Mouse (Mus musculus) intestine, postnatal 0 days (tissue): Measurements from ENCODE around the gene Rpl10l. TPM values are rescaled to one million over a fixed set of nuclear protein-coding genes. Genes with fewer than 3 reads are reported as not detected.

Experiments
- ATAC-seq: fragments of 200-750 bp; cut with Nextera tagmentation; 2 replicates; pipeline ENCODE4 v1.8.0; 2017; ENCODE audit warnings: mild to moderate bottlenecking, moderate TSS enrichment, moderate library complexity
- H3K27ac ChIP-seq: fragments of 300-500 bp; sonication (generic); 2 replicates; pipeline ENCODE4 v1.5.1; 2014; ENCODE audit warnings: mild to moderate bottlenecking, low read depth, low read length, moderate library complexity
- H3K27me3 ChIP-seq: fragments of 300-500 bp; sonication (generic); replicated peaks from 2 replicates; pipeline ENCODE4 v1.6.1; 2014; ENCODE audit warnings: low read length, mixed read lengths; ENCODE audit not compliant: control insufficient read depth, insufficient read depth
- H3K36me3 ChIP-seq: fragments of 300-500 bp; sonication (generic); 2 replicates; pipeline ENCODE4 v1.6.1; 2014; ENCODE audit warnings: mild to moderate bottlenecking, moderate library complexity; ENCODE audit not compliant: control insufficient read depth, insufficient read depth
- H3K4me1 ChIP-seq: fragments of 300-500 bp; sonication (generic); replicated peaks from 2 replicates; pipeline ENCODE4 v1.6.1; 2014; ENCODE audit warnings: antibody characterized with exemption, low read length, mixed read lengths; ENCODE audit not compliant: control insufficient read depth, insufficient read depth
- H3K4me2 ChIP-seq: fragments of 300-500 bp; sonication (generic); replicated peaks from 2 replicates; pipeline ENCODE4 v1.6.1; 2014; ENCODE audit warnings: low read depth, mild to moderate bottlenecking, moderate library complexity
- H3K4me3 ChIP-seq: fragments of 300-500 bp; sonication (generic); 2 replicates; pipeline ENCODE4 v1.5.1; 2014; ENCODE audit warnings: low read depth, low read length
- H3K9ac ChIP-seq: fragments of 300-500 bp; sonication (generic); 2 replicates; pipeline ENCODE4 v1.6.1; 2014; ENCODE audit warnings: mild to moderate bottlenecking, low read depth, low read length
- H3K9me3 ChIP-seq: fragments of 300-500 bp; sonication (generic); 2 replicates; pipeline ENCODE4 v1.6.1; 2016; ENCODE audit warnings: mixed run types; ENCODE audit not compliant: control insufficient read depth
- CTCF ChIP-seq: sonication (generic); IDR thresholded peaks from 2 replicates; pipeline ENCODE4 v1.5.1; 2016; ENCODE audit warnings: low read depth, mild to moderate bottlenecking, control low read depth, antibody characterized with exemption, moderate library complexity
- WGBS: fragments of 180-500 bp; shearing (Covaris S2); extraction: QIAGEN DNeasy Blood & Tissue Kit; methylation state at CpG from one replicate; pipeline ENCODE4 v1.1.7; 2014; 5-methylcytosine and 5-hydroxymethylcytosine counted together
- polyA plus RNA-seq: library from polyadenylated mRNA; unstranded; fragments of >200 nt; fragmentation: Nextera tagmentation; extraction: Ambion mirVana; gene quantifications from 2 replicates; pipeline ENCODE4 v1.2.1, GENCODE M21; 2015

The Rpl10l gene
- not detected in 2 replicates for polyA plus RNA-seq

- Histone ChIP-seq H3K27ac (no peak within 1 kb of the TSS), H3K36me3 (no peaks in the 10 kb centered on the region), H3K4me2 (no peak within 1 kb of the TSS), H3K4me3 (no peak within 1 kb of the TSS), H3K27me3 (no peaks in the 10 kb centered on the region), H3K4me1 (no peaks in the 10 kb centered on the region), H3K9me3 (no peaks in the 10 kb centered on the region), H3K9ac (no peak within 1 kb of the TSS)
- ATAC-seq, result no peak
- TF ChIP-seq CTCF, result no peak
- WGBS, result 95% methylated on average over 44 of the region's 44 CpGs
Observed at GRCm38 (mm10) chr12:66283991-66284622, at the start of gene Rpl10l. Gene Rpl10l, minus strand, starts transcription at chr12:66284401.

- no peak for ATAC-seq
- Histone ChIP-seq H3K36me3 (no peaks in the 10 kb centered on the region), H3K4me3 (no peak overlapping the region), H3K9me3 (no peaks in the 10 kb centered on the region), H3K27ac (no peak overlapping the region), H3K4me1 (no peaks in the 10 kb centered on the region), H3K4me2 (no peak overlapping the region), H3K9ac (no peak overlapping the region), H3K27me3 (no peaks in the 10 kb centered on the region)
- no peak for TF ChIP-seq CTCF
- 87% methylated on average over 3 of the region's 3 CpGs for WGBS
Observed at GRCm38 (mm10) chr12:66275890-66276289, 8.3 kb downstream of the Rpl10l start.

- no peak overlapping the region for H3K27ac ChIP-seq
- no peak overlapping the region for H3K4me3 ChIP-seq
- no peak for ATAC-seq
- H3K27me3 ChIP-seq, result no peaks in the 10 kb centered on the region
- 77% methylated on average over 6 of the region's 6 CpGs for WGBS
- H3K4me1 ChIP-seq, result no peaks in the 10 kb centered on the region
- no peak for TF ChIP-seq CTCF
- no peak overlapping the region for H3K4me2 ChIP-seq
- H3K9me3 ChIP-seq, result no peaks in the 10 kb centered on the region
- H3K36me3 ChIP-seq, result no peaks in the 10 kb centered on the region
- no peak overlapping the region for H3K9ac ChIP-seq
Observed at GRCm38 (mm10) chr12:66245461-66246099, 38.6 kb downstream of the Rpl10l start.

- H3K27me3 ChIP-seq, result no peaks in the 10 kb centered on the region
- ATAC-seq, result no peak
Observed at GRCm38 (mm10) chr12:66234158-66234557, 50.0 kb downstream of the Rpl10l start.

More at GRCm38 (mm10) chr12:66234158-66234557, 50.0 kb downstream of the Rpl10l start:
- no peak for TF ChIP-seq CTCF
- WGBS, result 72% methylated on average over 3 of the region's 3 CpGs
- no peak overlapping the region for H3K9ac ChIP-seq
- H3K4me3 ChIP-seq, result no peak overlapping the region
- no peaks in the 10 kb centered on the region for H3K4me1 ChIP-seq
- no peaks in the 10 kb centered on the region for H3K9me3 ChIP-seq
- H3K4me2 ChIP-seq, result no peak overlapping the region
- no peaks in the 10 kb centered on the region for H3K36me3 ChIP-seq
- H3K27ac ChIP-seq, result no peak overlapping the region
